Mouse (Mus musculus) megakaryocyte-erythroid progenitor cell, adult 5-6 weeks (primary cell): Measurements from ENCODE around the gene Tedc1. TPM values are rescaled to one million over a fixed set of nuclear protein-coding genes. Genes with fewer than 3 reads are reported as not detected.

Source experiments
- ATAC-seq: replicated peaks from 2 replicates; pipeline ENCODE4 v1.8.0; 2016; ENCODE audit warnings: mild to moderate bottlenecking, inconsistent platforms; ENCODE audit not compliant: severe bottlenecking, poor library complexity, low FRiP score, low TSS enrichment
- total RNA-seq, 2 experiments: library from RNA; stranded (forward) in 1 of 2; stranded (reverse) in 1 of 2; fragments of 200-1000, 215-1000 nt in 1 of 2; fragments of >200 nt in 1 of 2; fragmentation: Nextera tagmentation in 1 of 2; gene quantifications; 2 replicates each; pipeline ENCODE4 v1.2.3; 2014 to 2017

The Tedc1 gene
- total RNA-seq (2014; fragmentation: Nextera tagmentation) (13.5 and 29.1 TPM in 2 replicates), total RNA-seq (2017) (10.7 and 15.7 TPM in 2 replicates)

GRCm38 (mm10) chr12:113155887-113156539, at the start of gene Tedc1:
Gene Tedc1, plus strand, starts transcription at chr12:113156421.
- ATAC-seq = peak; percentile 90

DNA sequence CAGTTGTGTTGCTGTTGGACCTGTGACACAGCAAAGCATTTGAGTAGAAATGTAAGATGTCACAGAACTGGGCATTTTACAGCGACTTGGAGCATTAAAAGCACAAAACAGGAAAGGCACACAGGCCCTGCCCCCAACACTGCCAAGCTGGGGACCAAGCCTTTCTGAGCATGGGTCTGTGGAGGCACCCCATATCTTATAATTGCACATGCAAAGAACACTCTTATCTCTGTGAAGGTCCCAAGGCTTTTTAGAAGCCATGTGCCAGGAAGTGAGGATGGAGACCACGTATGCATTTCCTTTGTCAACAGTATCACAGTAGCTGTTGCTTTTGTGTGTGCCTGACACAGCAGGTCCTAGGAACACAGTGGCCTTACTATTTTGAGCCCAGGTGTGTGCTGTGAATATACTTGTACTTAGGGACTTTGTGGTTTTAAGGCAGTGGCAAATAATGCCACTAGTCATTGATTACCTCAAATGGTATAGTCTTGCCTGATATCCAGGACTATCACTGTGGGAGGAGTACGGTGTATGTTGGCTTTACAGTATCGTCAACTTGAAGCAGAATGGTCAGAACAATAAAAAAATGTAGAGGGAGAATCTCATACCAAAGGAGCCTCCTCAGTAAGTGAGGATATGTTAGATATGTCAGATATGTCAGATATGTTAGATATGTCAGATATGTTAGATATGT, 48.6 kb upstream of the Tedc1 start:
- ATAC-seq = peak; percentile 88

DNA sequence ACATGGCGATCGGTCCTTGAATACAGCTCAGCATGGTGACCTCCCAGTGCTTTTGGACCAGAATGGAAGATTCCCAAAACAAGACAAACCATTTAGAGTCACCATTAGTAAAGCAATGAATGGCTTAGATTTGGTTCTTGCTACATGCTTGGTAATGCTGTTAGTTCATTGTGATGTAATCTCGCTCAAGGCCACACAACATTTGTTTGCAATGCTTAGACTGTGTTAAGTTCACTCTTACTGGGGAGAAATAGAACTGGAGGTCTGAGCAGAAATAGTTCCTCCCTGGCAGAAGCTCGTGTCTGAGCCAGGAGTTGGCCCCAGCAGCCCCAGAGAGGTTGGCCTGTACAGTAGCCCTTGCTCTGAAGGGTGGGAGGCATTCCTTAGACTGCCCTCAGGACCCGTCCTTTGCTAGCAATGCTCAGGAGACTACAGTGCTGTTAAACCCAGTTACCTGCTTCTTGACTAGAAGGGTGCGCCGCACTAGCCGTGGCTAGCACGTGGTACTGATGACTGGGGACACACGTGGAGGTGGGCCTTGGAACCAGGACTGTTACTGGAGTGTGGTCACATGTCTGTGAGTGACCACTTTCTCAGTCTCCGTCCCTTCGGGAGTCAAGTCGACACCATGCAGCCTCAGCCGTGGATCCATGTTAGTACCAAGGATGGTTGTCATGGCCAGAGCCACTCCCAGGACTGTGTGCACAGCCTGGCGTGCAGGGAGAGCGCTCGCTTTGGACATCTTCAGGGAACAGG, 47.5 kb upstream of the Tedc1 start:
- ATAC-seq = no peak

- ATAC-seq = no peak
Measured at GRCm38 (mm10) chr12:113109801-113110200, 46.4 kb upstream of the Tedc1 start.

GRCm38 (mm10) chr12:113114141-113114540, 42.1 kb upstream of the Tedc1 start:
- ATAC-seq = no peak

DNA sequence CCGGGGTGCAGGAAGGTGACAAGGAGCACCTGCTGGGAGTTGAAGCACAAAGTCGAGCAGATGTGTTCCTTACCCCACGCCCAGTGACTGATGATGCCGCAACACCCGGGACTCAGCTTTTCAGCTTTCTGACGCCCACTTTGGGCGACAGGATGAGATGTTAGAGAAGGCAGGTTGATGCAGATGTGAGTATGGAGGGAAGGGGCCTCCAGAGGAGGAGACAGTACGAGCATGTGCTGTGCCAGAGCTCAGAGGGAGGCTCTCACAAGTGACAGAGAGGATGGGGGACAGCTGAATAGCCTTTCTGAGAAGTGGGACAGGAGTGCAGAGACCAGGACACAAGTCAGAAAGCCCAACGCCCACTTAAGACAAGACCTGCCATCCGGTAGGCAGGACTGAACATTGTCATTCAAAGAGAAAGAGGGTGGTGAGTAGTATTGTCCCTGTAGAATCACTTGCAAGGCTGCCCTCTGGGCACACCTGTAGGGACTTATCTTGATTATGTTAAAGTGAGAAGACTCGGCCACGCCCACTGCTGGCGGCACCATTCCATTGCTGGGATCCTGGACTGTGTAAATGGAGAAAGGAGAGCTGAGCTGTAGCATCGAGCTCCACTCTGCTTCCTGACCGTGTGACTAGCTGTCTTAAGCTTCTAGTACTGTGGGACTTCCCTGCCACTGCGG, 41.2 kb upstream of the Tedc1 start:
- ATAC-seq = no peak

DNA sequence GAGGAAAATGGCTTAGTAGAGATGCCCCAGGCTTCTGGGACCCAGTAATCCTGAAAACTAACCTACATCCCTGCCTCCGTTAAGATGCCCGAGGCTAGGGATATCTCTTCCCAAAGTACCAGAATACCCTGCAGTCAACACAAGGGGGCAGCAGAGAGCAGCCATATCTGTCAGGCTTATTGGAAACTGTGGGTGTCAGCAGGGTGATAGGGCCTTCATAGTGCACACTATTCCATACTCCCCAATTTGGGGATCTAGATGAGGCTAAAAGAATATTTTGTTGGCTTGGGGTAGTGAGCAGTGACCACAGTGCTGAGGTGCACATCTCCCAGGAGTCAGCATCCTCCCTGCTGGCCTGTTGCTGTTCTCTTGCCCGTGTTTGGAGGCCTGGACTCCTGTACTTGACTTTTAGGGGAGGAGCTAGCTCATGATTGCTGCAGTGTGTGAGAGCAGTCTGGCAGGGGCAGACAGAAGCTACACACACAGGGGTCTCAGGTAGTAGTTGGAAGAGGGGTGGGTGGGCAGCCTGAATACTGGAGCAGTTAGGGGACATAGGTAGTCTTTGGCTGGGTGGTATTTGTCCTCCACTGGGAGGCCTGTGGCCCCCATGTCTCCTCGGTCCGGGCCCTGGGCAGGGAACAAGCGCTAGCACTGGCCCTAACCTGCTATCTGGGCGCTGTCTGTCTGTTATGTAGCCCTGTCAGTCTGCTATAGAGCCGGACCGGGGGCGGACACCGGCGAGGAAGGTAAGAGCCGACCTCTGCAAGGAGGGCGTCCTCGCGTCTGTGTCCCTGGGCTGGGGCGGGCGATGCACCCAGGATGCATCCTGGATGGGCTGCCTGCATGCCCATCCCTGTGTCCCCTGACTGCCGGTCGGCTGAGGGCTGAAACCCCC, 36.5 kb upstream of the Tedc1 start:
- peak; percentile 62 for ATAC-seq

GRCm38 (mm10) chr12:113124726-113125125, 31.5 kb upstream of the Tedc1 start:
- ATAC-seq = no peak

- no peak for ATAC-seq
Measured at GRCm38 (mm10) chr12:113130732-113131131, 25.5 kb upstream of the Tedc1 start.

DNA sequence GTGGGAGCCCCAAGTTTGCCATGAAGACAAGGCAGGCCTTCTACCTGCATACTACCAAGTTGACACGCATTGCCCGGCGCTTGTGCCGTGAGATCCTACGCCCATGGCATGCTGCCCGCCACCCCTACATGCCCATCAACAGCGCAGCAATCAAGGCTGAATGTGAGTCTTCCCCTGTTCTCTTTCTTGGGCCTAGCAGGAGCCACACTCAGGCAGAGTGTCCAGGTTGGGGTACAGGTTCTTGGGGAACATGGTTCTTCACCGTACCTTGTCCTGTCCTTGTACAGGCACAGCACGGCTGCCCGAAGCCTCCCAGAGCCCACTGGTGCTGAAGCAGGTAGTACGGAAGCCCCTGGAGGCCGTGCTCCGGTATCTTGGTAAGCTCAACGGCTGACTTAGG, 24.6 kb upstream of the Tedc1 start:
- ATAC-seq = no peak

DNA sequence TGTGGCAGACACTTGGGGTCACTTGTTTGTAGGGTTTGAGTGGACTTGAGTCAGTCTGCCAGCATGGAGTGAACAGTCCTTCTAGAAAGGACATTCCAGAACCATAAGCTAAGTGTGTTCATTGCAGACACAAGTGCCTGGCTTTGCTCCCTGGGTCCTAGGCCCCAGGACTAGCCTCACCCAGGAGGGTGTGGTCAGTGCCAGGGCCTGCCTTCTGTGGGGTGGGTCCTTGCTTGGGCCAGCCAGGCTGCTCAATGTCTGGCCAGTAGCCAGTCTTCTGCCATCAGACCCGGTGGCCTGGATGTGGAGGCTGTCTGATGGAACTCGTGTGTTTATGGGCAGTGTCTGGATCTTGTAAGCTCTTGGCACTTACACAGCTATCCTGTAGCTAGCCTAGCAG, 23.7 kb upstream of the Tedc1 start:
- no peak for ATAC-seq

- no peak for ATAC-seq
Measured at GRCm38 (mm10) chr12:113133260-113133659, 23.0 kb upstream of the Tedc1 start.

GRCm38 (mm10) chr12:113133861-113134403, 22.3 kb upstream of the Tedc1 start:
- ATAC-seq = no peak

- no peak for ATAC-seq
Measured at GRCm38 (mm10) chr12:113134502-113134901, 21.7 kb upstream of the Tedc1 start.

GRCm38 (mm10) chr12:113135401-113135800, 20.8 kb upstream of the Tedc1 start:
- no peak for ATAC-seq

- ATAC-seq = no peak
Measured at GRCm38 (mm10) chr12:113136492-113137020, 19.7 kb upstream of the Tedc1 start.

- no peak for ATAC-seq
Measured at GRCm38 (mm10) chr12:113137260-113138213, 18.7 kb upstream of the Tedc1 start.
